Mouse (Mus musculus): Measurements from ENCODE around the gene Cyth3. TPM values are rescaled to one million over a fixed set of nuclear protein-coding genes. Genes with fewer than 3 reads are reported as not detected.
A peak's percentile ranks its signal among the peaks of the same experiment; 100 is the strongest.

The Cyth3 gene
- polyA plus RNA-seq, 1 experiment from 2014 or later = 61.8 TPM

- H3K9ac ChIP-seq (ENCODE audit: low read length) = no peak overlapping the region
- H3K36me3 ChIP-seq (ENCODE audit: control insufficient read depth, insufficient read depth, low read length) = no peaks in the 10 kb centered on the region
- H3K4me1 ChIP-seq (ENCODE audit: control insufficient read depth, insufficient read depth, low read length) = peaks cover 26% of the 10 kb centered on the region
- H3K4me2 ChIP-seq (ENCODE audit: low read depth, low read length) = no peak overlapping the region
- no peak for ATAC-seq (ENCODE audit: insufficient read depth, low FRiP score)
- H3K27me3 ChIP-seq (ENCODE audit: control insufficient read depth, insufficient read depth, low read length) = no peaks in the 10 kb centered on the region
- no peaks in the 10 kb centered on the region for H3K9me3 ChIP-seq (replicated peaks; ENCODE audit: control insufficient read depth, low read length)
- peak overlapping the region; percentile 10; the same call in 1 of the 2 replicates for H3K27ac ChIP-seq (ENCODE audit: low read length)
- WGBS = 53% methylated on average over 2 of the region's 2 CpGs
- H3K4me3 ChIP-seq (replicated peaks; ENCODE audit: low read length) = no peak overlapping the region
These were observed 43.3 kb downstream of the Cyth3 start for GRCm38 (mm10) chr5:143665561-143665960.

GRCm38 (mm10) chr5:143666015-143666414, 43.8 kb downstream of the Cyth3 start:
- no peak for ATAC-seq (ENCODE audit: insufficient read depth, low FRiP score)
- no peaks in the 10 kb centered on the region for H3K27me3 ChIP-seq (ENCODE audit: control insufficient read depth, insufficient read depth, low read length)

GRCm38 (mm10) chr5:143668884-143669283, 46.6 kb downstream of the Cyth3 start:
- peak; percentile 44; the same call in 1 of the 2 replicates for ATAC-seq (ENCODE audit: insufficient read depth, low FRiP score)

More at GRCm38 (mm10) chr5:143666015-143666414, 43.8 kb downstream of the Cyth3 start:
- no peak overlapping the region for H3K4me3 ChIP-seq (replicated peaks; ENCODE audit: low read length)
- H3K4me2 ChIP-seq (ENCODE audit: low read depth, low read length) = no peak overlapping the region
- no peaks in the 10 kb centered on the region for H3K9me3 ChIP-seq (replicated peaks; ENCODE audit: control insufficient read depth, low read length)
- H3K4me1 ChIP-seq (ENCODE audit: control insufficient read depth, insufficient read depth, low read length) = peaks cover 27% of the 10 kb centered on the region
- H3K36me3 ChIP-seq (ENCODE audit: control insufficient read depth, insufficient read depth, low read length) = no peaks in the 10 kb centered on the region
- H3K27ac ChIP-seq (ENCODE audit: low read length) = no peak overlapping the region
- WGBS = 91% methylated on average over 1 of the region's 1 CpGs
- H3K9ac ChIP-seq (ENCODE audit: low read length) = no peak overlapping the region

GRCm38 (mm10) chr5:143669393-143669792, 47.1 kb downstream of the Cyth3 start:
- H3K36me3 ChIP-seq (ENCODE audit: control insufficient read depth, insufficient read depth, low read length) = no peaks in the 10 kb centered on the region
- peaks cover 17% of the 10 kb centered on the region; the same call in 1 of the 2 replicates for H3K4me1 ChIP-seq (ENCODE audit: control insufficient read depth, insufficient read depth, low read length)
- no peak overlapping the region for H3K27ac ChIP-seq (ENCODE audit: low read length)
- WGBS = 45% methylated on average over 2 of the region's 2 CpGs
- ATAC-seq (ENCODE audit: insufficient read depth, low FRiP score) = no peak
- no peaks in the 10 kb centered on the region for H3K9me3 ChIP-seq (replicated peaks; ENCODE audit: control insufficient read depth, low read length)
- H3K4me3 ChIP-seq (replicated peaks; ENCODE audit: low read length) = no peak overlapping the region
- no peak overlapping the region for H3K9ac ChIP-seq (ENCODE audit: low read length)
- H3K4me2 ChIP-seq (ENCODE audit: low read depth, low read length) = no peak overlapping the region
- no peaks in the 10 kb centered on the region for H3K27me3 ChIP-seq (ENCODE audit: control insufficient read depth, insufficient read depth, low read length)

More at GRCm38 (mm10) chr5:143668884-143669283, 46.6 kb downstream of the Cyth3 start:
- no peak overlapping the region for H3K27ac ChIP-seq (ENCODE audit: low read length)
- H3K9me3 ChIP-seq (replicated peaks; ENCODE audit: control insufficient read depth, low read length) = no peaks in the 10 kb centered on the region
- no peak overlapping the region for H3K4me2 ChIP-seq (ENCODE audit: low read depth, low read length)
- peaks cover 17% of the 10 kb centered on the region; the same call in 1 of the 2 replicates for H3K4me1 ChIP-seq (ENCODE audit: control insufficient read depth, insufficient read depth, low read length)
- H3K27me3 ChIP-seq (ENCODE audit: control insufficient read depth, insufficient read depth, low read length) = no peaks in the 10 kb centered on the region
- WGBS = 55% methylated on average over 2 of the region's 2 CpGs
- no peak overlapping the region for H3K9ac ChIP-seq (ENCODE audit: low read length)
- no peak overlapping the region for H3K4me3 ChIP-seq (replicated peaks; ENCODE audit: low read length)
- H3K36me3 ChIP-seq (ENCODE audit: control insufficient read depth, insufficient read depth, low read length) = no peaks in the 10 kb centered on the region

GRCm38 (mm10) chr5:143669839-143670238, 47.6 kb downstream of the Cyth3 start:
- H3K4me1 ChIP-seq (ENCODE audit: control insufficient read depth, insufficient read depth, low read length) = peaks cover 16% of the 10 kb centered on the region; the same call in 1 of the 2 replicates
- no peaks in the 10 kb centered on the region for H3K9me3 ChIP-seq (replicated peaks; ENCODE audit: control insufficient read depth, low read length)
- 44% methylated on average over 2 of the region's 2 CpGs for WGBS
- H3K27ac ChIP-seq (ENCODE audit: low read length) = no peak overlapping the region
- no peak overlapping the region for H3K9ac ChIP-seq (ENCODE audit: low read length)
- H3K4me2 ChIP-seq (ENCODE audit: low read depth, low read length) = no peak overlapping the region
- no peak for ATAC-seq (ENCODE audit: insufficient read depth, low FRiP score)
- H3K4me3 ChIP-seq (replicated peaks; ENCODE audit: low read length) = no peak overlapping the region
- H3K36me3 ChIP-seq (ENCODE audit: control insufficient read depth, insufficient read depth, low read length) = no peaks in the 10 kb centered on the region
- no peaks in the 10 kb centered on the region for H3K27me3 ChIP-seq (ENCODE audit: control insufficient read depth, insufficient read depth, low read length)

GRCm38 (mm10) chr5:143670740-143671415, 48.6 kb downstream of the Cyth3 start:
- H3K27me3 ChIP-seq (ENCODE audit: control insufficient read depth, insufficient read depth, low read length) = no peaks in the 10 kb centered on the region
- no peaks in the 10 kb centered on the region for H3K9me3 ChIP-seq (replicated peaks; ENCODE audit: control insufficient read depth, low read length)
- no peak overlapping the region for H3K9ac ChIP-seq (ENCODE audit: low read length)
- peaks cover 11% of the 10 kb centered on the region for H3K4me1 ChIP-seq (ENCODE audit: control insufficient read depth, insufficient read depth, low read length)
- WGBS = 67% methylated on average over 6 of the region's 6 CpGs
- H3K4me3 ChIP-seq (replicated peaks; ENCODE audit: low read length) = no peak overlapping the region
- no peaks in the 10 kb centered on the region for H3K36me3 ChIP-seq (ENCODE audit: control insufficient read depth, insufficient read depth, low read length)
- H3K4me2 ChIP-seq (ENCODE audit: low read depth, low read length) = no peak overlapping the region
- H3K27ac ChIP-seq (ENCODE audit: low read length) = no peak overlapping the region
- ATAC-seq (ENCODE audit: insufficient read depth, low FRiP score) = no peak; the same call in 1 of the 2 replicates

- no peaks in the 10 kb centered on the region for H3K27me3 ChIP-seq (ENCODE audit: control insufficient read depth, insufficient read depth, low read length)
- H3K9me3 ChIP-seq (replicated peaks; ENCODE audit: control insufficient read depth, low read length) = no peaks in the 10 kb centered on the region
- no peak overlapping the region for H3K4me2 ChIP-seq (ENCODE audit: low read depth, low read length)
- H3K9ac ChIP-seq (ENCODE audit: low read length) = no peak overlapping the region
- 64% methylated on average over 5 of the region's 5 CpGs for WGBS
- H3K4me3 ChIP-seq (replicated peaks; ENCODE audit: low read length) = no peak overlapping the region
- H3K4me1 ChIP-seq (ENCODE audit: control insufficient read depth, insufficient read depth, low read length) = peaks cover 39% of the 10 kb centered on the region
- H3K36me3 ChIP-seq (ENCODE audit: control insufficient read depth, insufficient read depth, low read length) = no peaks in the 10 kb centered on the region
- no peak overlapping the region for H3K27ac ChIP-seq (ENCODE audit: low read length)
- no peak for ATAC-seq (ENCODE audit: insufficient read depth, low FRiP score)
These were observed 52.3 kb downstream of the Cyth3 start for GRCm38 (mm10) chr5:143674576-143674975.

- Histone ChIP-seq H3K9me3 (replicated peaks; ENCODE audit: control insufficient read depth, low read length) (no peaks in the 10 kb centered on the region), H3K4me2 (ENCODE audit: low read depth, low read length) (no peak overlapping the region), H3K36me3 (ENCODE audit: control insufficient read depth, insufficient read depth, low read length) (no peaks in the 10 kb centered on the region), H3K27ac (ENCODE audit: low read length) (no peak overlapping the region), H3K9ac (ENCODE audit: low read length) (no peak overlapping the region), H3K4me3 (replicated peaks; ENCODE audit: low read length) (no peak overlapping the region), H3K4me1 (ENCODE audit: control insufficient read depth, insufficient read depth, low read length) (peaks cover 41% of the 10 kb centered on the region), H3K27me3 (ENCODE audit: control insufficient read depth, insufficient read depth, low read length) (no peaks in the 10 kb centered on the region)
- no peak for ATAC-seq (ENCODE audit: insufficient read depth, low FRiP score)
- WGBS = 48% methylated on average over 5 of the region's 5 CpGs
These were observed 54.2 kb downstream of the Cyth3 start for GRCm38 (mm10) chr5:143676218-143676985.

- Histone ChIP-seq H3K36me3 (ENCODE audit: control insufficient read depth, insufficient read depth, low read length) (no peaks in the 10 kb centered on the region), H3K4me2 (ENCODE audit: low read depth, low read length) (no peak overlapping the region), H3K9me3 (replicated peaks; ENCODE audit: control insufficient read depth, low read length) (no peaks in the 10 kb centered on the region), H3K4me3 (replicated peaks; ENCODE audit: low read length) (no peak overlapping the region), H3K9ac (ENCODE audit: low read length) (no peak overlapping the region), H3K27ac (ENCODE audit: low read length) (no peak overlapping the region), H3K4me1 (ENCODE audit: control insufficient read depth, insufficient read depth, low read length) (peaks cover 41% of the 10 kb centered on the region), H3K27me3 (ENCODE audit: control insufficient read depth, insufficient read depth, low read length) (no peaks in the 10 kb centered on the region)
- ATAC-seq (ENCODE audit: insufficient read depth, low FRiP score) = no peak
- 72% methylated on average over 4 of the region's 4 CpGs for WGBS
These were observed 55.1 kb downstream of the Cyth3 start for GRCm38 (mm10) chr5:143677363-143677762.

All from stomach, embryonic 16.5 days (tissue).